Mouse (Mus musculus) MEL (cell line): ENCODE results near the gene Cep104. TPM values are rescaled to one million over a fixed set of nuclear protein-coding genes. Genes with fewer than 3 reads are reported as not detected.

Experiments used
- DNase-seq: peaks from one replicate; pipeline ENCODE4 v3.0.0; 2011; ENCODE audit warnings: low read depth, low spot score
- H3K27ac ChIP-seq: 2 replicates; pipeline ENCODE4 v1.5.1; 2012; ENCODE audit warnings: low read depth, mild to moderate bottlenecking, control low read depth, low read length, moderate library complexity; ENCODE audit not compliant: control insufficient read depth
- H3K27me3 ChIP-seq, 2 experiments: fragments of 150-350 bp in 1 of 2; sonication (generic) in 1 of 2; 2 replicates each; pipeline ENCODE4 v1.6.1; 2012; ENCODE audit warnings: low read length in 2 of 2, mild to moderate bottlenecking in 2 of 2, improper control_type of control experiment in 1 of 2, moderate library complexity in 1 of 2; ENCODE audit not compliant: insufficient read depth in 2 of 2, control insufficient read depth in 1 of 2
- H3K36me3 ChIP-seq, 2 experiments: 2 replicates each; pipeline ENCODE4 v1.6.1; 2012 to 2014; ENCODE audit warnings: low read length in 2 of 2, improper control_type of control experiment in 1 of 2, inconsistent platforms in 1 of 2, mild to moderate bottlenecking in 1 of 2; ENCODE audit not compliant: insufficient read depth in 2 of 2, control insufficient read depth in 1 of 2
- H3K4me1 ChIP-seq, 2 experiments: fragments of 150-350 bp in 1 of 2; sonication (generic) in 1 of 2; 2 replicates each; pipeline ENCODE4 v1.6.1; 2012; ENCODE audit warnings: low read length in 2 of 2, improper control_type of control experiment in 1 of 2, mild to moderate bottlenecking in 1 of 2; ENCODE audit not compliant: insufficient read depth in 2 of 2, control insufficient read depth in 1 of 2
- H3K4me3 ChIP-seq, 2 experiments: fragments of 150-350 bp in 1 of 2; sonication (generic) in 1 of 2; 2 replicates each; pipeline ENCODE4 v1.5.1; 2012; ENCODE audit warnings: low read depth in 2 of 2, low read length in 2 of 2, mild to moderate bottlenecking in 2 of 2, moderate library complexity in 2 of 2, control low read depth in 1 of 2, improper control_type of control experiment in 1 of 2; ENCODE audit not compliant: control insufficient read depth in 1 of 2, insufficient read depth in 1 of 2
- H3K79me2 ChIP-seq: 2 replicates; pipeline ENCODE4 v1.6.1; 2012; ENCODE audit warnings: mild to moderate bottlenecking, low read length, moderate library complexity; ENCODE audit not compliant: control insufficient read depth, poor library complexity, insufficient read depth
- H3K9ac ChIP-seq: 2 replicates; pipeline ENCODE4 v1.6.1; 2012; ENCODE audit warnings: low read depth, mild to moderate bottlenecking, control low read depth, low read length, moderate library complexity; ENCODE audit not compliant: control insufficient read depth, poor library complexity, severe bottlenecking
- H3K9me3 ChIP-seq: fragments of 150-350 bp; sonication (generic); replicated peaks from 2 replicates; pipeline ENCODE4 v1.6.1; 2012; ENCODE audit warnings: mild to moderate bottlenecking, low read length, improper control_type of control experiment, moderate library complexity; ENCODE audit not compliant: insufficient read depth
- BHLHE40 ChIP-seq: IDR thresholded peaks from 2 replicates; pipeline ENCODE4 v1.6.1; 2012; ENCODE audit warnings: low read depth, mild to moderate bottlenecking, inconsistent platforms, low read length, improper control_type of control experiment, borderline replicate concordance
- CHD1 ChIP-seq: IDR thresholded peaks from 2 replicates; pipeline ENCODE4 v1.6.1; 2012; ENCODE audit warnings: low read depth, mild to moderate bottlenecking, inconsistent platforms, low read length, improper control_type of control experiment
- CHD2 ChIP-seq: IDR thresholded peaks from 2 replicates; pipeline ENCODE4 v1.6.1; 2011; ENCODE audit warnings: low read length, improper control_type of control experiment
- CTCF ChIP-seq, 3 experiments: IDR thresholded peaks in 2 of 3; conservative IDR thresholded peaks in 1 of 3; 2 replicates each; pipeline ENCODE4 v1.5.1; 2011 to 2012; ENCODE audit warnings: low read length in 3 of 3, low read depth in 2 of 3, mild to moderate bottlenecking in 2 of 3, improper control_type of control experiment in 1 of 3, inconsistent platforms in 1 of 3, mixed read lengths in 1 of 3, moderate library complexity in 1 of 3; ENCODE audit not compliant: control insufficient read depth in 1 of 3, insufficient read depth in 1 of 3, poor library complexity in 1 of 3, severe bottlenecking in 1 of 3
- E2F4 ChIP-seq: IDR thresholded peaks from 2 replicates; pipeline ENCODE4 v1.6.1; 2011; ENCODE audit warnings: low read depth, low read length, improper control_type of control experiment, borderline replicate concordance
- ELF1 ChIP-seq: IDR thresholded peaks from 2 replicates; pipeline ENCODE4 v1.6.1; 2014; ENCODE audit warnings: low read depth, mild to moderate bottlenecking, inconsistent platforms, low read length, improper control_type of control experiment, moderate library complexity
- EP300 ChIP-seq, 2 experiments: IDR thresholded peaks; 2 replicates each; pipeline ENCODE4 v1.6.1; 2011; ENCODE audit warnings: improper control_type of control experiment in 2 of 2, low read length in 2 of 2, low read depth in 1 of 2, mild to moderate bottlenecking in 1 of 2
- GABPA ChIP-seq: IDR thresholded peaks from 2 replicates; pipeline ENCODE4 v1.6.1; 2012; ENCODE audit warnings: low read depth, mild to moderate bottlenecking, inconsistent platforms, low read length, improper control_type of control experiment, moderate library complexity
- GATA1 ChIP-seq: IDR thresholded peaks from 2 replicates; pipeline ENCODE4 v1.6.1; 2011; ENCODE audit warnings: low read depth, low read length, improper control_type of control experiment
- HCFC1 ChIP-seq: IDR thresholded peaks from 2 replicates; pipeline ENCODE4 v1.6.1; 2012; ENCODE audit warnings: low read depth, mild to moderate bottlenecking, inconsistent platforms, low read length, improper control_type of control experiment, moderate library complexity
- MEF2A ChIP-seq: IDR thresholded peaks from 2 replicates; pipeline ENCODE4 v1.6.1; 2014; ENCODE audit warnings: low read depth, mild to moderate bottlenecking, inconsistent platforms, low read length, improper control_type of control experiment; ENCODE audit not compliant: poor library complexity, insufficient replicate concordance, severe bottlenecking; ENCODE audit errors: extremely low read depth
- MYB ChIP-seq: IDR thresholded peaks from 2 replicates; pipeline ENCODE4 v1.6.1; 2011; ENCODE audit warnings: mild to moderate bottlenecking, low read depth, low read length, improper control_type of control experiment
- MYC ChIP-seq: IDR thresholded peaks from 2 replicates; pipeline ENCODE4 v1.6.1; 2011; ENCODE audit warnings: low read depth, mild to moderate bottlenecking, low read length, improper control_type of control experiment, moderate library complexity
- NRF1 ChIP-seq: IDR thresholded peaks from 2 replicates; pipeline ENCODE4 v1.6.1; 2014; ENCODE audit warnings: low read depth, mild to moderate bottlenecking, inconsistent platforms, low read length, improper control_type of control experiment, moderate library complexity; ENCODE audit not compliant: poor library complexity, insufficient read depth, severe bottlenecking
- POLR2A ChIP-seq, 2 experiments: IDR thresholded peaks; 2 replicates each; pipeline ENCODE4 v1.6.1; 2011 to 2012; ENCODE audit warnings: low read length in 2 of 2, mild to moderate bottlenecking in 2 of 2, control low read depth in 1 of 2, improper control_type of control experiment in 1 of 2, low read depth in 1 of 2, moderate library complexity in 1 of 2; ENCODE audit not compliant: control insufficient read depth in 1 of 2, insufficient read depth in 1 of 2, poor library complexity in 1 of 2
- POLR2AphosphoS2 ChIP-seq: IDR thresholded peaks from 2 replicates; pipeline ENCODE4 v1.6.1; 2011; ENCODE audit warnings: low read length, improper control_type of control experiment
- RAD21 ChIP-seq: IDR thresholded peaks from 2 replicates; pipeline ENCODE4 v1.6.1; 2011; ENCODE audit warnings: mild to moderate bottlenecking, low read depth, low read length, improper control_type of control experiment
- SMC3 ChIP-seq: IDR thresholded peaks from 2 replicates; pipeline ENCODE4 v1.6.1; 2011; ENCODE audit warnings: low read depth, low read length, improper control_type of control experiment
- TAL1 ChIP-seq: IDR thresholded peaks from 2 replicates; pipeline ENCODE4 v1.6.1; 2012; ENCODE audit warnings: mild to moderate bottlenecking, inconsistent platforms, low read length, moderate library complexity, mixed read lengths
- TBP ChIP-seq: IDR thresholded peaks from 2 replicates; pipeline ENCODE4 v1.8.0; 2011; ENCODE audit warnings: low read depth, low read length, improper control_type of control experiment
- TCF12 ChIP-seq: IDR thresholded peaks from 2 replicates; pipeline ENCODE4 v1.6.1; 2014; ENCODE audit warnings: low read depth, mild to moderate bottlenecking, inconsistent platforms, low read length, improper control_type of control experiment, moderate library complexity
- UBTF ChIP-seq: IDR thresholded peaks from 2 replicates; pipeline ENCODE4 v1.6.1; 2012; ENCODE audit warnings: low read depth, mild to moderate bottlenecking, inconsistent platforms, low read length, improper control_type of control experiment, moderate library complexity, borderline replicate concordance; ENCODE audit not compliant: insufficient read depth
- USF1 ChIP-seq: IDR thresholded peaks from 2 replicates; pipeline ENCODE4 v1.6.1; 2014; ENCODE audit warnings: low read depth, mild to moderate bottlenecking, inconsistent platforms, low read length, improper control_type of control experiment, moderate library complexity
- ZKSCAN1 ChIP-seq: IDR thresholded peaks from 2 replicates; pipeline ENCODE4 v1.6.1; 2012; ENCODE audit warnings: low read depth, mild to moderate bottlenecking, inconsistent platforms, low read length, improper control_type of control experiment, moderate library complexity
- ZNF384 ChIP-seq: IDR thresholded peaks from 2 replicates; pipeline ENCODE4 v1.6.1; 2012; ENCODE audit warnings: low read depth, mild to moderate bottlenecking, inconsistent platforms, low read length, improper control_type of control experiment
- polyA plus RNA-seq, 2 experiments: library from polyadenylated mRNA; stranded (reverse) in 1 of 2; unstranded in 1 of 2; fragments of >175 nt in 1 of 2; fragments of >200 nt in 1 of 2; gene quantifications; 2 replicates each; pipeline versions ENCODE4 v1.2.1 to v1.2.4; 2012; ENCODE audit warnings: low replicate concordance in 2 of 2, low read depth in 1 of 2; ENCODE audit not compliant: insufficient read length in 2 of 2, insufficient read depth in 1 of 2, missing spikeins in 1 of 2
- total RNA-seq: library from RNA; depleted of rRNA; stranded (reverse); fragments of 300-350 nt; gene quantifications from 2 replicates; pipeline ENCODE4 v1.2.3, GENCODE M21; 2012

Gene Cep104
- total and polyA plus RNA-seq, 3 experiments: 8.5 to 19.9 TPM; not detected in 1

- no peaks in the 10 kb centered on the region for H3K27me3 ChIP-seq
- no peak overlapping the region for H3K27ac ChIP-seq
- peaks cover 35% of the 10 kb centered on the region for H3K79me2 ChIP-seq
- no peak for DNase-seq
- peaks cover 0 to 12% of the 10 kb centered on the region in 2 experiments; a peak in 2 of 4 replicates for H3K4me1 ChIP-seq
- H3K9ac ChIP-seq: no peak overlapping the region
- peaks cover 1 to 4% of the 10 kb centered on the region in 2 experiments; a peak in 3 of 4 replicates for H3K36me3 ChIP-seq
- TF ChIP-seq HCFC1 (no peak), USF1 (no peak), MEF2A (no peak), BHLHE40 (no peak), MYC (no peak), CHD1 (no peak), TCF12 (no peak)
- no peaks in the 10 kb centered on the region for H3K9me3 ChIP-seq
- no peak overlapping the region for H3K4me3 ChIP-seq
These were observed 40.5 kb downstream of the Cep104 start for GRCm38 (mm10) chr4:154015476-154015875.

GRCm38 (mm10) chr4:154019571-154019970, 44.6 kb downstream of the Cep104 start:
- H3K9me3 ChIP-seq: no peaks in the 10 kb centered on the region
- H3K4me3 ChIP-seq: no peak overlapping the region
- peaks cover 1 to 9% of the 10 kb centered on the region in 2 experiments for H3K36me3 ChIP-seq
- no peak overlapping the region for H3K9ac ChIP-seq
- no peaks in the 10 kb centered on the region for H3K27me3 ChIP-seq
- H3K4me1 ChIP-seq: peaks cover 0 to 13% of the 10 kb centered on the region in 2 experiments; a peak in 3 of 4 replicates
- peaks cover 9% of the 10 kb centered on the region for H3K79me2 ChIP-seq
- TF ChIP-seq CTCF (IDR thresholded peaks at IDR 0.05 in 2 of 3, conservative IDR thresholded peaks at IDR 0.05 in 1 of 3; ENCODE audit: control insufficient read depth in 1 of 3, insufficient read depth in 1 of 3, low read depth in 2 of 3, low read length in 3 of 3, poor library complexity in 1 of 3, severe bottlenecking in 1 of 3) (peak; percentile 58 to 81 (median 74)), RAD21 (peak; percentile 26), TBP (no peak), HCFC1 (no peak), SMC3 (peak; percentile 37)
- peak; percentile 64 for DNase-seq
- H3K27ac ChIP-seq: no peak overlapping the region

GRCm38 (mm10) chr4:154021432-154021831, 46.4 kb downstream of the Cep104 start:
- peak; percentile 23 for DNase-seq
- H3K27ac ChIP-seq: no peak overlapping the region; the same call in 1 of the 2 replicates
- peaks cover 0 to 13% of the 10 kb centered on the region in 2 experiments; a peak in 3 of 4 replicates for H3K4me1 ChIP-seq
- 0 out of 2 replicates have a peak, but pooled peaks have one; percentile 60 for TF ChIP-seq POLR2AphosphoS2
- TF ChIP-seq EP300 (IDR thresholded peaks at IDR 0.05; ENCODE audit: low read depth in 1 of 2, low read length in 2 of 2): no peak
- no peak for TF ChIP-seq ZNF384
- TF ChIP-seq ZKSCAN1: peak; percentile 62; the same call in 1 of the 2 replicates
- TF ChIP-seq GATA1: no peak
- TF ChIP-seq MEF2A: no peak
- TF ChIP-seq GABPA: no peak
- no peak for TF ChIP-seq UBTF
- TF ChIP-seq TAL1: no peak
- TF ChIP-seq ELF1: no peak
- TF ChIP-seq CHD2: no peak
- TF ChIP-seq CTCF (IDR thresholded peaks at IDR 0.05 in 2 of 3, conservative IDR thresholded peaks at IDR 0.05 in 1 of 3; ENCODE audit: control insufficient read depth in 1 of 3, insufficient read depth in 1 of 3, low read depth in 2 of 3, low read length in 3 of 3, poor library complexity in 1 of 3, severe bottlenecking in 1 of 3): no peak
- TF ChIP-seq POLR2A (IDR thresholded peaks at IDR 0.05; ENCODE audit: control insufficient read depth in 1 of 2, insufficient read depth in 1 of 2, low read depth in 1 of 2, low read length in 2 of 2, poor library complexity in 1 of 2): peak in 1 of 2 experiments; percentile 40; a peak in 1 of 4 replicates
- no peak for TF ChIP-seq NRF1
- no peak for TF ChIP-seq TCF12
- no peak for TF ChIP-seq MYC
- TF ChIP-seq E2F4: no peak
- no peak for TF ChIP-seq MYB
- no peak for TF ChIP-seq RAD21

More at GRCm38 (mm10) chr4:154021432-154021831, 46.4 kb downstream of the Cep104 start:
- Histone ChIP-seq H3K36me3 (peaks cover under 1 to 9% of the 10 kb centered on the region in 2 experiments), H3K27me3 (no peaks in the 10 kb centered on the region), H3K9ac (no peak overlapping the region), H3K4me3 (no peak overlapping the region), H3K9me3 (no peaks in the 10 kb centered on the region), H3K79me2 (peaks cover 14% of the 10 kb centered on the region)
